Mouse (Mus musculus) forebrain, embryonic 11.5 days (tissue): Measurements from ENCODE around the gene Reep3. TPM values are rescaled to one million over a fixed set of nuclear protein-coding genes. Genes with fewer than 3 reads are reported as not detected.

ENCODE experiments used
- ATAC-seq: fragments of 200-750 bp; cut with Nextera tagmentation; replicated peaks from 2 replicates; pipeline ENCODE4 v1.8.0; 2017; ENCODE audit warnings: moderate TSS enrichment; ENCODE audit not compliant: low FRiP score
- DNase-seq: peaks from one replicate; pipeline ENCODE4 v3.0.0-alpha.2; 2017; ENCODE audit warnings: low spot score
- H3K27ac ChIP-seq: fragments of 300-500 bp; sonication (generic); 2 replicates; pipeline ENCODE4 v1.5.1; 2014; ENCODE audit warnings: low read depth, low read length
- H3K27me3 ChIP-seq: fragments of 300-500 bp; sonication (generic); 2 replicates; pipeline ENCODE4 v1.6.1; 2014; ENCODE audit warnings: mild to moderate bottlenecking, low read length, mixed read lengths; ENCODE audit not compliant: control insufficient read depth, insufficient read depth
- H3K36me3 ChIP-seq: fragments of 300-500 bp; sonication (generic); 2 replicates; pipeline ENCODE4 v1.6.1; 2014; ENCODE audit warnings: mild to moderate bottlenecking, low read length, moderate library complexity, mixed read lengths; ENCODE audit not compliant: control insufficient read depth, insufficient read depth
- H3K4me1 ChIP-seq: fragments of 300-500 bp; sonication (generic); replicated peaks from 2 replicates; pipeline ENCODE4 v1.6.1; 2014; ENCODE audit warnings: low read length, mixed read lengths; ENCODE audit not compliant: control insufficient read depth, insufficient read depth
- H3K4me2 ChIP-seq: fragments of 300-500 bp; sonication (generic); 2 replicates; pipeline ENCODE4 v1.6.1; 2014; ENCODE audit warnings: low read depth, mild to moderate bottlenecking, low read length, moderate library complexity, mixed read lengths; ENCODE audit not compliant: severe bottlenecking
- H3K4me3 ChIP-seq: fragments of 300-500 bp; sonication (generic); 2 replicates; pipeline ENCODE4 v1.5.1; 2014; ENCODE audit warnings: low read depth, low read length
- H3K9ac ChIP-seq: fragments of 300-500 bp; sonication (generic); 2 replicates; pipeline ENCODE4 v1.6.1; 2014; ENCODE audit warnings: low read length
- H3K9me3 ChIP-seq: fragments of 300-500 bp; sonication (generic); 2 replicates; pipeline ENCODE4 v1.6.1; 2016; ENCODE audit warnings: low read length, mixed read lengths; ENCODE audit not compliant: control insufficient read depth
- WGBS: fragments of 180-500 bp; shearing (Covaris S2); extraction: QIAGEN DNeasy Blood & Tissue Kit; methylation state at CpG from one replicate; pipeline ENCODE4 v1.1.7; 2014; 5-methylcytosine and 5-hydroxymethylcytosine counted together
- polyA plus RNA-seq: library from polyadenylated mRNA; unstranded; fragments of >200 nt; fragmentation: Nextera tagmentation; extraction: Ambion mirVana; gene quantifications from 2 replicates; pipeline ENCODE4 v1.2.1, GENCODE M21; 2014

Gene Reep3
- polyA plus RNA-seq, 1 experiment from 2014 or later = 44.6 TPM

GRCm38 (mm10) chr10:67107017-67107761 lies 10.4 kb upstream of the Reep3 start:
- peaks cover 16% of the 10 kb centered on the region for H3K4me1 ChIP-seq

GRCm38 (mm10) chr10:67106400-67106799 lies 9.7 kb upstream of the Reep3 start:
- H3K27me3 ChIP-seq = no peaks in the 10 kb centered on the region
- H3K27ac ChIP-seq = no peak overlapping the region
- H3K9ac ChIP-seq = no peak overlapping the region
- WGBS = 55% methylated on average over 6 of the region's 6 CpGs
- H3K36me3 ChIP-seq = no peaks in the 10 kb centered on the region
- DNase-seq (no peak), ATAC-seq (no peak)
- peaks cover 16% of the 10 kb centered on the region for H3K4me1 ChIP-seq
- H3K4me2 ChIP-seq = no peak overlapping the region
- no peaks in the 10 kb centered on the region for H3K9me3 ChIP-seq
- H3K4me3 ChIP-seq = no peak overlapping the region

More at GRCm38 (mm10) chr10:67107017-67107761, 10.4 kb upstream of the Reep3 start:
- DNase-seq (no peak), ATAC-seq (no peak)
- Histone ChIP-seq H3K9ac (no peak overlapping the region), H3K27me3 (no peaks in the 10 kb centered on the region), H3K27ac (no peak overlapping the region), H3K4me3 (no peak overlapping the region), H3K9me3 (no peaks in the 10 kb centered on the region), H3K36me3 (no peaks in the 10 kb centered on the region), H3K4me2 (no peak overlapping the region)
- WGBS = 67% methylated on average over 9 of the region's 9 CpGs

GRCm38 (mm10) chr10:67105331-67106217 lies 8.8 kb upstream of the Reep3 start:
- whole genome bisulfite sequencing = 68% methylated on average over 19 of the region's 19 CpGs
- no peak overlapping the region for H3K4me2 ChIP-seq
- no peak for ATAC-seq
- H3K4me3 ChIP-seq = no peak overlapping the region
- H3K9ac ChIP-seq = no peak overlapping the region
- no peak for DNase-seq
- no peaks in the 10 kb centered on the region for H3K36me3 ChIP-seq
- H3K27me3 ChIP-seq = no peaks in the 10 kb centered on the region
- H3K4me1 ChIP-seq = peaks cover 16% of the 10 kb centered on the region
- H3K9me3 ChIP-seq = no peaks in the 10 kb centered on the region
- H3K27ac ChIP-seq = no peak overlapping the region

DNA sequence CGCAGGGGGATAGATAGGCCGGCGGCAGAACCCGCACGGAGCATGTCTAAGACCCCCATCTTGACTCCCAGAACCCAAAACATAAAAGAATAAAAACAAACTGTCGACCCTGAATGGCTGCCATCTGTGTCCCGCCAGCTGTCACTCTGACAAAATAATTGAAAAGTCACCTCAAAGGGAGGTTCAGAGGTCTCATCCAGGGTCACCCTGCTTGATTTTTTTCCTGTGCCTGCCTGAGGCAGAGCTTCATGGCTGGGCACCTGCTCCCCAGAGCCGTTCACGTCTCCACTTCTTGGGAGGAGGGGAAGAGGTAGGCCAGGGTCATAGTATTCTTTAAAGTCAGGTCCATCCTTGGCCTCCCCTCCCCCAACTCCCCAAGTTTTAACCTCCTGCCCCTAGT lies 7.8 kb upstream of the Reep3 start:
- H3K4me2 ChIP-seq = no peak overlapping the region
- ATAC-seq (peak; percentile 30; the same call in 1 of the 2 replicates), DNase-seq (no peak)
- no peaks in the 10 kb centered on the region for H3K27me3 ChIP-seq
- peaks cover 19% of the 10 kb centered on the region for H3K4me1 ChIP-seq
- no peak overlapping the region for H3K4me3 ChIP-seq
- no peak overlapping the region for H3K27ac ChIP-seq
- no peaks in the 10 kb centered on the region for H3K9me3 ChIP-seq
- no peaks in the 10 kb centered on the region for H3K36me3 ChIP-seq
- WGBS = 33% methylated on average over 9 of the region's 9 CpGs
- H3K9ac ChIP-seq = no peak overlapping the region

DNA sequence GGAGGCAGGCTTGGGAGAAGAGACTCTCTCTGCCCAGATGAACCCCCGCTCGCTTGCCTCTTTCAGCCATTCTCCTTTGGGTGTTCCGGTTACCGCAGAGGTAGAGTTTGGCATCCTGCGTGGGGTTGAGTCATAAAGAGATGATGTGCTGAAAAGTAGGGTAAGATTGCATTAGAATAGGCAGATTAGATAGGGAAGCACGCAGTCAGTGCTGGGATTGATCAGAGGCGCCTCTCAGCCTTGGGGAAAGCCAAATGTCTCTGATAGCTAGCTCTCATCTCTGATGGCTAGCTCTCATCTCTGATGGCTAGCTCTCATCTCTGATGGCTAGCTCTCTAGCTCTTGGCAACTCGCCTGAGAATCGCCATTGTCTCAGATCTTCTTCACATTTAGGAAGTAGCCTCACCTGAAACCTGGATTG lies 4.1 kb upstream of the Reep3 start:
- H3K36me3 ChIP-seq = no peaks in the 10 kb centered on the region
- no peaks in the 10 kb centered on the region for H3K9me3 ChIP-seq
- peaks cover 25% of the 10 kb centered on the region for H3K4me1 ChIP-seq
- no peak overlapping the region for H3K4me2 ChIP-seq
- no peak for ATAC-seq
- no peaks in the 10 kb centered on the region for H3K27me3 ChIP-seq
- no peak overlapping the region for H3K9ac ChIP-seq
- WGBS = 67% methylated on average over 9 of the region's 9 CpGs
- no peak overlapping the region for H3K27ac ChIP-seq
- no peak overlapping the region for H3K4me3 ChIP-seq
- DNase-seq = no peak

DNA sequence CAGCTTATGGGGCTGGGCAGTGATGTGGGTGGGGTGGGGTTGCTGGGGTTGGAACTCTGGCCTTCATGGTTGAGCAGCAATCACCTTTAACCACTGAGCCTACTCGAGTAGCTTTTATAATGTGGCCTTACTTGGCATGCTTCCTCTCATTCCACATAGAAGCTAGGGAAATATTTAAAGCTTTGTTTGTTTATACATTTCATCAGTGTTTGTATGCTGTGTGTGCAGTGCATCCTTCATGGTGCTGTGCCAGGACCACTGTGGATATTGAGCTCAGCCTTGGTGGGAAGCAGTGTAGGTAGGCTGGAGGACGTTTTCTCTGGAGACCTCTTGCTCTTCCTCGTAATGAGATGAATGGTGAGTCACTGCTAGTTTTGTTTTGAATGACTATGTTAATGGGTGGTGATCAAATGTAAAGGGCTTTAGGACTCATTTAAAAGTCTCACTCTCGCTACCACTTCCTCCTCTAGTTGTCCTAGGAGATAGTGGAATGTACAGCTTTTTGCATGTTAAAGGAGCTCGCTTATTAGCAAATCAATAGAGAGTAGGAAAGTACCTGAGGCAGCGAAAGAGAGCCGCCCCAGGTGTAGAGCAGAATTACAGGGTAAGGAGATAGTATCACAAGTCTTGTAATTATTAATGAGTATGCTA lies 3.4 kb upstream of the Reep3 start:
- no peak overlapping the region for H3K9ac ChIP-seq
- H3K27me3 ChIP-seq = no peaks in the 10 kb centered on the region
- no peak overlapping the region for H3K4me2 ChIP-seq
- no peak overlapping the region for H3K4me3 ChIP-seq
- peaks cover 23% of the 10 kb centered on the region for H3K4me1 ChIP-seq
- DNase-seq = no peak
- H3K27ac ChIP-seq = no peak overlapping the region
- no peak for ATAC-seq
- 41% methylated on average over 7 of the region's 7 CpGs for WGBS
- H3K9me3 ChIP-seq = no peaks in the 10 kb centered on the region
- no peaks in the 10 kb centered on the region for H3K36me3 ChIP-seq

DNA sequence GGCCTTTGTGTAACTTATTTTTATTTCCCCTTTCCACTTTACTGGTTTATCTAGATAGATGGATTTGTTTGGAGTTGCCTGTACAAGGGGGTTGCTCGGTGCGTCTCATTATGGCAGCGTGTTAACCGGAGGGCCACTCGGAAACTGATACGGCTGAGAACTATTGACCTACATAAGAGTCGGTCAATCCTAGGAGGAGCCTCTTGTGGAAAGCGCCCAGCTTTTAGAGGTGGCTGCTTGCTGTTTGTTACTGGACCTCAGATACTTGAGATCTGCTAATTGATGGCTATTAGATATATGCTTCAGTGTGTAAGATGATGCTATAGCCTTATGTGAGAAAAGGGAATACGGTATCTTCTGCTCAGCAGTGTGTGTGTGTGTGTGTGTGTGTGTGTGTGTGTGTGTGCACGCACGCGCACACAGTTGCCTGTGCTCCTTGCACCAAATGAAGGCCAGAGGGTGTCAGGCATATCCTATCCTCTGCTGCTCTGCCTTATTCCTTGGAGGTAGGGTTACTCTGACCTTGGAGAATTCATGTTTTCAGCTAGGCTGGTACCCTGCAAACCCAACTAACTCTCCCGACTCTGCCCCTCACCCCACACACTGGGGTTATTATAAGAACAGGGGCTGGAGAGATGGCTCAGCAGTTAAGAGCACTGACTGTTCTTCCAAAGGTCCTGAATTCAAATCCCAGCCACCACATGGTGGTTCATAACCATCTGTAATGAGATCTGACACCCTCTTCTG lies 2.6 kb upstream of the Reep3 start:
- no peaks in the 10 kb centered on the region for H3K27me3 ChIP-seq
- H3K9ac ChIP-seq = no peak overlapping the region; the same call in 1 of the 2 replicates
- no peaks in the 10 kb centered on the region for H3K9me3 ChIP-seq
- no peak overlapping the region for H3K27ac ChIP-seq
- peak overlapping the region; percentile 74; the same call in 1 of the 2 replicates for H3K4me2 ChIP-seq
- no peaks in the 10 kb centered on the region for H3K36me3 ChIP-seq
- ATAC-seq (no peak), DNase-seq (no peak)
- H3K4me3 ChIP-seq = no peak overlapping the region
- 60% methylated on average over 13 of the region's 13 CpGs for WGBS
- H3K4me1 ChIP-seq = peaks cover 20% of the 10 kb centered on the region
